Mouse (Mus musculus) kidney, adult 2 months (tissue): ENCODE measurements around the gene Tirap.

ENCODE experiments used
- CTCF ChIP-seq: fragments of 200-500 bp; conservative IDR thresholded peaks from 2 replicates; pipeline ENCODE4 v1.5.1; 2011; ENCODE audit warnings: low read depth, mild to moderate bottlenecking, control low read depth, low read length, moderate library complexity, mixed read lengths; ENCODE audit not compliant: insufficient read depth, insufficient read length
- POLR2A ChIP-seq: fragments of 200-500 bp; IDR thresholded peaks from one replicate; pipeline ENCODE4 v1.6.1; 2011; ENCODE audit warnings: low read depth, low read length, control low read depth

GRCm38 (mm10) chr9:35247405-35247804 lies 47.3 kb upstream of the Tirap start:
- TF ChIP-seq CTCF = no peak
- no peak for TF ChIP-seq POLR2A
